Mouse (Mus musculus) stomach, embryonic 14.5 days (tissue): Measurements from ENCODE around the gene Jmjd8. TPM values are rescaled to one million over a fixed set of nuclear protein-coding genes. Genes with fewer than 3 reads are reported as not detected.

ENCODE experiments used
- ATAC-seq: fragments of 200-750 bp; cut with Nextera tagmentation; 2 replicates; pipeline ENCODE4 v1.8.0; 2017; ENCODE audit warnings: low read depth, moderate TSS enrichment; ENCODE audit not compliant: insufficient number of reproducible peaks, insufficient read depth, low FRiP score
- H3K27ac ChIP-seq: fragments of 300-500 bp; sonication (generic); 2 replicates; pipeline ENCODE4 v1.5.1; 2014; ENCODE audit warnings: mild to moderate bottlenecking, low read length, moderate library complexity, mixed read lengths
- H3K27me3 ChIP-seq: fragments of 300-500 bp; sonication (generic); 2 replicates; pipeline ENCODE4 v1.6.1; 2014; ENCODE audit warnings: low read length, control low read depth, mixed read lengths; ENCODE audit not compliant: control insufficient read depth, insufficient read depth
- H3K36me3 ChIP-seq: fragments of 300-500 bp; sonication (generic); 2 replicates; pipeline ENCODE4 v1.6.1; 2014; ENCODE audit warnings: mild to moderate bottlenecking, control low read depth, low read length, moderate library complexity, mixed read lengths; ENCODE audit not compliant: control insufficient read depth, insufficient read depth
- H3K4me1 ChIP-seq: fragments of 300-500 bp; sonication (generic); 2 replicates; pipeline ENCODE4 v1.6.1; 2014; ENCODE audit warnings: low read length, control low read depth, mixed read lengths; ENCODE audit not compliant: control insufficient read depth, insufficient read depth
- H3K4me2 ChIP-seq: fragments of 300-500 bp; sonication (generic); replicated peaks from 2 replicates; pipeline ENCODE4 v1.6.1; 2014; ENCODE audit warnings: low read depth, low read length, control low read depth
- H3K4me3 ChIP-seq: fragments of 300-500 bp; sonication (generic); 2 replicates; pipeline ENCODE4 v1.5.1; 2014; ENCODE audit warnings: low read depth, low read length, control low read depth
- H3K9ac ChIP-seq: fragments of 300-500 bp; sonication (generic); replicated peaks from 2 replicates; pipeline ENCODE4 v1.6.1; 2014; ENCODE audit warnings: low read depth, mild to moderate bottlenecking, control low read depth, low read length, moderate library complexity, mixed read lengths
- H3K9me3 ChIP-seq: fragments of 300-500 bp; sonication (generic); 2 replicates; pipeline ENCODE4 v1.6.1; 2016; ENCODE audit warnings: low read depth, low read length, control low read depth; ENCODE audit not compliant: control insufficient read depth
- WGBS: fragments of 180-500 bp; shearing (Covaris S2); extraction: QIAGEN DNeasy Blood & Tissue Kit; methylation state at CpG from one replicate; pipeline ENCODE4 v1.1.7; 2014; 5-methylcytosine and 5-hydroxymethylcytosine counted together
- polyA plus RNA-seq: library from polyadenylated mRNA; unstranded; fragments of >200 nt; fragmentation: Nextera tagmentation; extraction: Ambion mirVana; gene quantifications from 2 replicates; pipeline ENCODE4 v1.2.1, GENCODE M21; 2014

Gene Jmjd8
- polyA plus RNA-seq, 1 experiment from 2014 or later: 41.9 TPM

GRCm38 (mm10) chr17:25791320-25791842 is 37.3 kb upstream of the Jmjd8 start:
- Histone ChIP-seq H3K9ac (peak overlapping the region; percentile 54; the same call in 1 of the 2 replicates), H3K27me3 (no peaks in the 10 kb centered on the region), H3K4me1 (peaks cover 33% of the 10 kb centered on the region), H3K36me3 (peaks cover 11% of the 10 kb centered on the region), H3K4me3 (peak overlapping the region; percentile 85), H3K27ac (no peak overlapping the region; the same call in 1 of the 2 replicates), H3K9me3 (no peaks in the 10 kb centered on the region), H3K4me2 (peak overlapping the region; percentile 85)
- ATAC-seq: no peak
- 25% methylated on average over 19 of the region's 19 CpGs for WGBS

- no peaks in the 10 kb centered on the region for H3K9me3 ChIP-seq
- peak; percentile 59; the same call in 1 of the 2 replicates for ATAC-seq
- peak overlapping the region; percentile 85 for H3K4me2 ChIP-seq
- no peaks in the 10 kb centered on the region for H3K27me3 ChIP-seq
- WGBS: under 1% methylated on average over 45 of the region's 45 CpGs
- peak overlapping the region; percentile 85 for H3K4me3 ChIP-seq
- peaks cover 11% of the 10 kb centered on the region for H3K36me3 ChIP-seq
- H3K4me1 ChIP-seq: peaks cover 33% of the 10 kb centered on the region
- peak overlapping the region; percentile 98 for H3K27ac ChIP-seq
- peak overlapping the region; percentile 54 for H3K9ac ChIP-seq
These were observed 36.7 kb upstream of the Jmjd8 start for GRCm38 (mm10) chr17:25791843-25792527.

- H3K27ac ChIP-seq: peak within 1 kb of the TSS; percentile 98
- no peaks in the 10 kb centered on the region for H3K27me3 ChIP-seq
- peaks cover 37% of the 10 kb centered on the region for H3K4me1 ChIP-seq
- H3K4me2 ChIP-seq: peak within 1 kb of the TSS; percentile 85
- peak within 1 kb of the TSS; percentile 85 for H3K4me3 ChIP-seq
- peak within 1 kb of the TSS; percentile 54 for H3K9ac ChIP-seq
- H3K9me3 ChIP-seq: no peaks in the 10 kb centered on the region
- peaks cover 11% of the 10 kb centered on the region for H3K36me3 ChIP-seq
- peak; percentile 76 for ATAC-seq
- under 1% methylated on average over 14 of the region's 14 CpGs for WGBS
These were observed 36.1 kb upstream of the Jmjd8 start, which contains the start of gene Fam173a for GRCm38 (mm10) chr17:25792615-25793014. TSS of gene Fam173a (minus strand) at chr17:25792901.

GRCm38 (mm10) chr17:25794197-25794596 is 34.5 kb upstream of the Jmjd8 start:
- H3K4me3 ChIP-seq: no peak overlapping the region
- peaks cover 7% of the 10 kb centered on the region for H3K36me3 ChIP-seq
- no peaks in the 10 kb centered on the region for H3K9me3 ChIP-seq
- peak overlapping the region; percentile 98; the same call in 1 of the 2 replicates for H3K27ac ChIP-seq
- H3K4me2 ChIP-seq: 0 out of 2 replicates have a peak overlapping the region, but pooled peaks have one; percentile 7
- H3K9ac ChIP-seq: no peak overlapping the region
- peaks cover 38% of the 10 kb centered on the region for H3K4me1 ChIP-seq
- WGBS: 80% methylated on average over 13 of the region's 13 CpGs
- no peak for ATAC-seq
- no peaks in the 10 kb centered on the region for H3K27me3 ChIP-seq

GRCm38 (mm10) chr17:25794998-25795397 is 33.7 kb upstream of the Jmjd8 start:
- WGBS: 81% methylated on average over 17 of the region's 17 CpGs
- 0 out of 2 replicates have a peak overlapping the region, but pooled peaks have one; percentile 6 for H3K9ac ChIP-seq
- no peak for ATAC-seq
- H3K4me1 ChIP-seq: peaks cover 38% of the 10 kb centered on the region
- H3K27me3 ChIP-seq: no peaks in the 10 kb centered on the region
- peak overlapping the region; percentile 93 for H3K4me2 ChIP-seq
- H3K36me3 ChIP-seq: no peaks in the 10 kb centered on the region; the same call in 1 of the 2 replicates
- H3K4me3 ChIP-seq: peak overlapping the region; percentile 79; the same call in 1 of the 2 replicates
- no peaks in the 10 kb centered on the region for H3K9me3 ChIP-seq
- H3K27ac ChIP-seq: no peak overlapping the region

- ATAC-seq: no peak
- Histone ChIP-seq H3K36me3 (no peaks in the 10 kb centered on the region; the same call in 1 of the 2 replicates), H3K9me3 (no peaks in the 10 kb centered on the region), H3K9ac (peak within 1 kb of the TSS; percentile 61), H3K4me2 (peak within 1 kb of the TSS; percentile 93), H3K4me3 (peak within 1 kb of the TSS; percentile 79), H3K27ac (no peak within 1 kb of the TSS; the same call in 1 of the 2 replicates), H3K4me1 (peaks cover 36% of the 10 kb centered on the region), H3K27me3 (no peaks in the 10 kb centered on the region)
- WGBS: 25% methylated on average over 6 of the region's 6 CpGs
These were observed 33.0 kb upstream of the Jmjd8 start, which contains the start of gene AC134908.4 for GRCm38 (mm10) chr17:25795609-25796092. TSS of gene AC134908.4 (minus strand) at chr17:25795659.

GRCm38 (mm10) chr17:25796211-25796771 is 32.4 kb upstream of the Jmjd8 start:
- Histone ChIP-seq H3K27ac (no peak overlapping the region; the same call in 1 of the 2 replicates), H3K4me3 (peak overlapping the region; percentile 79), H3K9me3 (no peaks in the 10 kb centered on the region), H3K27me3 (no peaks in the 10 kb centered on the region), H3K4me1 (peaks cover 29% of the 10 kb centered on the region), H3K4me2 (peak overlapping the region; percentile 93), H3K36me3 (no peaks in the 10 kb centered on the region), H3K9ac (peak overlapping the region; percentile 61)
- ATAC-seq: peak; percentile 1; the same call in 1 of the 2 replicates
- 2% methylated on average over 37 of the region's 37 CpGs for WGBS

- Histone ChIP-seq H3K4me2 (peak within 1 kb of the TSS; percentile 93), H3K9ac (peak within 1 kb of the TSS; percentile 61), H3K27me3 (no peaks in the 10 kb centered on the region), H3K9me3 (no peaks in the 10 kb centered on the region), H3K27ac (no peak within 1 kb of the TSS; the same call in 1 of the 2 replicates), H3K4me1 (peaks cover 27% of the 10 kb centered on the region), H3K36me3 (no peaks in the 10 kb centered on the region), H3K4me3 (peak within 1 kb of the TSS; percentile 79)
- WGBS: under 1% methylated on average over 35 of the region's 35 CpGs
- peak; percentile 75; the same call in 1 of the 2 replicates for ATAC-seq
These were observed 31.7 kb upstream of the Jmjd8 start, which contains the start of gene Metrn for GRCm38 (mm10) chr17:25796951-25797369. TSS of gene Metrn (minus strand) at chr17:25797136.
